ENCODE assay signal across 7 mouse cellular contexts in genomic region chr2:35270531-35270984, GRCm38 (mm10). TPM values are rescaled to one million over a fixed set of nuclear protein-coding genes. Genes with fewer than 3 reads are reported as not detected.
DNase-seq lines count a peak whose midpoint lies in the region; TF ChIP-seq lines count a peak whose summit lies in the region.

No protein-coding gene starts in this region.

- TF ChIP-seq POLR2A in bone marrow, adult 2 months (IDR thresholded peaks at IDR 0.05; ENCODE audit: borderline replicate concordance, control insufficient read depth, low read depth, low read length), result no peak

- H3K27ac ChIP-seq in bone marrow, adult 2 months (ENCODE audit: control insufficient read depth, insufficient read depth, low read depth, low read length, poor library complexity), result no peak overlapping the region
- H3K27ac ChIP-seq in forebrain, embryonic 10.5 days, result peak overlapping the region; percentile 73

- 13% methylated on average over 10 of the region's 10 CpGs for WGBS in bone marrow, adult 2 months
- WGBS in forebrain, embryonic 10.5 days, result 9% methylated on average over 10 of the region's 10 CpGs

- TF ChIP-seq CTCF in bone marrow, adult 2 months (IDR thresholded peaks at IDR 0.05; ENCODE audit: control insufficient read depth, insufficient read depth, low read length), result peak; percentile 87

- no peak overlapping the region for H3K4me3 ChIP-seq in bone marrow, adult 2 months (replicated peaks; ENCODE audit: control insufficient read depth, low read depth, low read length)
- H3K4me3 ChIP-seq in forebrain, embryonic 10.5 days, result peak overlapping the region; percentile 26; the same call in 1 of the 2 replicates

- peak; percentile 74 for DNase-seq in ES-CJ7 (ENCODE audit: low read depth, low spot score)
- DNase-seq in forebrain, embryonic 10.5 days (ENCODE audit: extremely low spot score, low spot score), result peak; percentile 63
- peak; percentile 73 to 76 for DNase-seq in heart, postnatal 10 days
- peak; percentile 74 to 82 for DNase-seq in kidney, postnatal 4 days
- DNase-seq in lung, postnatal 14 days, result peak; percentile 73
- DNase-seq in retina, postnatal 1 day, result peak; percentile 72

- intact Hi-C loops in heart, postnatal 10 days (cut with DNase I), result loop anchor here (1.0 kb wide), 1 partner anchor 56 kb away; no protein-coding TSS in a partner anchor

- H3K36me3 ChIP-seq in forebrain, embryonic 10.5 days (replicated peaks), result no peaks in the 10 kb centered on the region

- peaks cover 18% of the 10 kb centered on the region for H3K27me3 ChIP-seq in forebrain, embryonic 10.5 days (ENCODE audit: poor library complexity, severe bottlenecking)

- H3K9me3 ChIP-seq in forebrain, embryonic 10.5 days, result no peaks in the 10 kb centered on the region

- no peaks in the 10 kb centered on the region; the same call in 1 of the 2 replicates for H3K4me1 ChIP-seq in bone marrow, adult 2 months (ENCODE audit: control insufficient read depth, insufficient read depth, low read length)
- H3K4me1 ChIP-seq in forebrain, embryonic 10.5 days, result peaks cover 40% of the 10 kb centered on the region

RNA-seq across cellular contexts. Expression of gene Gsn, which starts 14.4 kb away (rescaled TPM):
- polyA plus RNA-seq in bone marrow, adult 2 months (2011; ENCODE audit: insufficient read depth, insufficient read length, low replicate concordance, missing spikeins), result 38.0 and 94.8 TPM in 2 replicates
- polyA plus RNA-seq in forebrain, embryonic 10.5 days (2016; fragmentation: Nextera tagmentation; extraction: Ambion mirVana), result 14.6 and 15.5 TPM in 2 replicates
- total RNA-seq in heart, postnatal 10 days (2021), result 100 to 1,000 TPM; 213 to 249 TPM
